Mouse (Mus musculus) embryonic fibroblast, embryonic 13.5 days (primary cell): ENCODE measurements around the gene Krt77.

Source experiments
- CTCF ChIP-seq: IDR thresholded peaks from 2 replicates; pipeline ENCODE4 v1.5.1; 2011; ENCODE audit warnings: mild to moderate bottlenecking, control low read depth, low read length, moderate library complexity, borderline replicate concordance; ENCODE audit not compliant: insufficient read depth
- POLR2A ChIP-seq: IDR thresholded peaks from 2 replicates; pipeline ENCODE4 v1.6.1; 2011; ENCODE audit warnings: low read depth, mild to moderate bottlenecking, control low read depth, low read length, moderate library complexity

- TF ChIP-seq POLR2A (no peak), CTCF (no peak)
These were observed 25.7 kb upstream of the Krt77 start for GRCm38 (mm10) chr15:101895216-101895615.
